Mouse (Mus musculus) lung, postnatal 36 days (tissue): ENCODE results near the gene Galnt10.

ENCODE experiments used
- DNase-seq: peaks from one replicate; pipeline ENCODE4 v3.0.0; 2022; ENCODE audit warnings: mixed read lengths

The Galnt10 gene

DNA sequence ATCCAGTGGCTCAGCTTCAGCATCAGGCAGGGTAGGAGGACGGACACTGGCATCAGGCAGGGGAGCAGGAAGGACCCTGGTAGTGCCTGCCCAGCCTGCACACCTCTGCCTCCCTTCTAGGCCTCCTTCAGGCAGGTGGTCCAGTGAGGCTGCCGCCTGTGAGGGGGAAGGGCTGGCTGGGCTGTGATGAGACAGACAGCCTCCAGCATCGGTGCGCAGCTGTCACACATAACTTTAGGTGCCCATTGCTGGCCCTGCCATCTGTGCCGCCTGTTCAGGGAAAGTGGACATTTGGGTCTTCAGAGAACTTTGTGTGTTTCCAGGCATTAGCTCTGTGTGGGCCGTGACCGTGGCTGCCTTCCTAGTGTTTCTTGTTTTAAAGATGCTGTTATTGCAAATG is 47.5 kb downstream of the Galnt10 start:
- no peak for DNase-seq

DNA sequence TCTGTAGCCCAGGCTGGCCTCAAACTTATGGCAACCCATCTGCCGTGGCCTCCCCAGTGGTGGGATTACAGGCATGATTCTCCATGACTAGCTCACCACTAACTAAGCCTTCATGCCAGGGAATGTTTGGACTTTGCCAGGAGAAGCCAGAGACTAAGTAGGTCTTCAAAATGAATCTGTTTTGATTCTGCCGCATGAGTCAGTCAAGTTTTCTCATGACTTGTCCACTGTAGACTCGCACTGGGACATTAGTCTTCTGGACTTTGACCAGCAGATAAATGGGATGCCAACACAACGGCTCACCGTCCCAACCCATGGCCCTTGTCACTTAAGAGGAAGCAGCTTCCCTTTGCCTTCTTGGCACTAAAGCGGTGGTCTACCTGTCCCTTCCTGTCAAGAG is 49.2 kb downstream of the Galnt10 start:
- no peak for DNase-seq

DNA sequence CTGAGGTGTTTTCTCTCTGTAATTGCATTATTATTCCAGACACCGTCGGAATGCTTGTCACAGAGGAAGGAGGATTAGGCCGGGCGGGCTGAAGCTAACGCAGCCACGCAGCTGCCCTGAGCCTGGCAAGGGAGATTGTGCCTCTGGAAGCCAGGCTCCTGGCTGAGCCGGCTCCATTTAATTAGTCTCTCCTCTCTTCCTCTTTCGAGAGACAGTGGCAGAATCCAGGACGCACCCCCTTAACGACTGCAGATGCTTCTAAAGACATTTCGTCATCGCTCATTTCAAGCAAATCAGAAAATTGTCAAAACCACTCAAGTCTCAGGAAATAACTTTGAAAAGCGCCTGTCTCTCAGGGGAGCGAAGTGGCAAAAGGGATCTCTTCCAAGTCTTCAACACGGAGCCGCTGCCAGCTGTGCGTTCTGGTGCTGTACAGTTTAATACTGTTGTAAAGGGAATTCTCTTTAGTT is 51.0 kb downstream of the Galnt10 start:
- no peak for DNase-seq

DNA sequence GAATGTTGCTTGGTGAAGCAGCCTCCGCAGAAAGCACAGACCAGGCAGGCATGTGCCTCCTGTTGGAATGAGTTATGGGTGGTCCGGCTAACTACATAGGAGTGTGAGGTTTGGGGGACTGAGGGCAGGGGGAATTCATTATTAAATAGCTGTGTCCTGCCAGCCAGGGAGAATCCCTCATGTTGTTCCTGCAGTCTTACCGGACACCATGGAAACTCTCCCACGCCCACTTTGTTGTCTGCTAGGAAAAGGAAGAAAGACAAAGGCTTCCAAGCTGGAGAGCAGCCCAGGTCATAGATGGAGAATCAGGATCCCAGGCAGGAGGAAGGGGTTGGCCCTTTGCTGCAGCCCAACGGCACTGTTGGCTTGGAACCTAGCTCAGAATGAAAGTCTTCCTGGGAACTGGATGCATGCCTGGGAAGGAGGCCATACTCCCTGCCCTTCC is 51.6 kb downstream of the Galnt10 start:
- peak; percentile 77 for DNase-seq

DNA sequence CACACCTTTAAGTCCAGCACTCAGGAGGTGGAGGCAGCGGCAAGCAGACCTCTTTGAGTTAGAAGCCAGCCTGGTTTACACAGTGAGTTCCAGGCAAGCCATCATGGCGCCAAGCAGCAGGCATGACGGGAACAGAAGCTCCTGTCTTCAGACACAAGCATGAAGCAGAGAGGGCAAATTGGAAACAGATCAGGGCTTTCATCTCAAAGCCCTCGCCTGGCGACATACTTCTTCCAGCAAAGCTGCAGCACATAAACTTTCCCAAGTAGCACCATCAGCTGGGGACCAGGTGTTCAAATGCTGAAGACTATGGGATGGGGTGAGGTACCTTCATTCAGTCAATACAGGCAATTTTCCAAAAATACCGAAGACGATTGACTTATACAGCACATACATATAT is 54.9 kb downstream of the Galnt10 start:
- DNase-seq, result no peak

DNA sequence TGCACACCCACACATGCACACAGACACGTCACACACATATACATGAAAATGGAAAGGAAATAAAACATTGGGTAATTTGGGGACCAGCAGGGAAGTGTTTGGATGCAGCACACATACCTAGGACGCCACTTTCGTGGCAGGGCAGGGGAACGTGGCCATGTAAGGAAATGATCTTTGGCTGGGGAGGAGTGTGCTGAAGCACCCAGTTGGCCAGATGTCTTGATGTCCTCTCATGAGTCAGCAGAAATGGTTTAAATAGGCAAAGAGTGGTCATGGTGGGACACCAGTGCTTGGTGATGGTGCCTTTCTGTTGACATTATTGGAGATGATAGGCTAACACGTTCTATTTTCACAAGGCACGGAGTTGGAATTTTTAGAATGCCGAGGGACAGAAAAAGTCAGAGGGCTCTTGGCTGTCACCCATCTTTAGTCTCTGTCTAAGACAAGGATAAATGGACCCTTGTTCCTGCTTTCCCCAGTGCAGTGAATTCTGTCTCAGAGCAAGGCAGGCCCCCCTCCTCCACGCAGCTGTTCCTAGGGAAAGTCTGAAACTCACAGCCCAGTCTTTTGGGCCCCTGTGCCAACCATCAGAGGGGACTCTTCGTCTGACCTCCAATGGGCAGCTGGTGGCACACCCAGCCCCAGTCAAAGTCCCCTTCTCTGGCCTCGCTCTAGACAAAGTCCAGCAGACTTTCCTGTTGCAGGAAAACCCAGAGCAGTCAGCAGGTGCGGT is 56.1 kb downstream of the Galnt10 start:
- no peak for DNase-seq

DNA sequence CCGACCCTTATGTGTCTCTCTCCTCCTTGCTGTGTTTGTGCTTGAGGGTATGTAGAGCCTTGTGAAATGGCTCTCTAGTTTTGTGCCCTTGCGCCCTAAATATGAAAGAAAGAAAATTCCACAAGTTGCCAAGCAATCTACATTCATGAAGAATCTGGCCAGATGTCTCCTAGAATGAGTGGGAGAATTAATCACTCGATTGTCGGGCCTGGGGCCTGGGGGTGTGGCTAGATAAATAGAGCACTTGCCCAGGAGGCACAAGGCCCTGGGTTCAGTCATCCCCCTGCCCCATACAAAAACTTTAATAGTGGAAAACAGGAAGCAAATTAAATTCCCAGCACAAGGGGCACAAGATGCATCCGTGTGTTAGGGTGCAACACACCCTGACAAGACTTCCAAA is 56.7 kb downstream of the Galnt10 start:
- no peak for DNase-seq

DNA sequence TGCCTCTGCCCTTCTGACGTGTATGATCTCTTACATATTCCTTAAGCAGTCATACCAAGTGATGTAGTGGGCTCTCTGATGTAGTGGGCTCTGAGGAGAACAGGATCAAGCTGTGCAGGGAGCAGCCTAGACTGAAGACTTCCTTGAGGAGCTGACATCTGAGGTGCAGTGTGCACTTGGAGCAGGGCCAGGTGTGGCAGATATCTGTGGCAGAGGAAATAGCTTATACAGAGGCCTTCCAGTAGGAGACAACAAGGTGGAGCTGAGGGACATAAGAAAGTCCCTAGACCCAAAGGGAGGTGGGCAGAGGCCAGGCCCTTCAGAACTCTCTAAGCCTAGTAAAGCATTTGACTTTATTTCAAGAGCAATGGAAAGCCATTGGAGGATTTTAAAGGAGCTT is 61.4 kb downstream of the Galnt10 start:
- DNase-seq, result no peak

DNA sequence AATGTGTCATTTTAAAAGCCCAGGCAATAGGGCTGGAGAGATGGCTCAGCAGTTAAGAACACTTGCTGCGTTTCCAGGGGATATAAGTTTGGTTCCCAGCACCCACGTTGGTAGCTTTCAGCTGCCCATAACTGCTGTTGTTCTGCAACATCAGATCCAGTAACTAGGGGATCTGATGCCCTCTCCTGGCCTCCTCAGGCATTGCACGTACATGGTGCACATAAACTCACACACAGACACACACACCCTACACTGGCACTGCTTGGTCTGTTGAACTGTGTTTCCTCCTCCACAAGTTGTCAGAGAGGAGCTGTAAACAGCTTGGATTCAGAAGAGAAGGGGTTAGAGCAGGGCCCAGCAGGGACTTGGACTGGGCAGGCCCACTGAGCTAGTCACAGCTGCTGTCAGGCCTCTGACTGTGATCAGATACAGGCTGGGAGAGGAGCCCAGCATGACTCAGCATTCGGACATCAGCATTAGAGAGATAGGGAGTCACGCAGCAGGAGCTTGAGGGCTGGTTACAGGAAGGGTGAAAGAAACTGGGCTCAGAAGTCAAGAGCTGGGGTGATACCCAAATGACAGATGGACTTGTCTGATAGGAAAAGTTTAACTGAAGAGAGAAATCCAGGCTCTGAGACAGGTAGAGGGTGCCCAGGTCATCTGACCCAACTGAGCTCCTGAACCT is 62.0 kb downstream of the Galnt10 start:
- DNase-seq, result no peak

DNA sequence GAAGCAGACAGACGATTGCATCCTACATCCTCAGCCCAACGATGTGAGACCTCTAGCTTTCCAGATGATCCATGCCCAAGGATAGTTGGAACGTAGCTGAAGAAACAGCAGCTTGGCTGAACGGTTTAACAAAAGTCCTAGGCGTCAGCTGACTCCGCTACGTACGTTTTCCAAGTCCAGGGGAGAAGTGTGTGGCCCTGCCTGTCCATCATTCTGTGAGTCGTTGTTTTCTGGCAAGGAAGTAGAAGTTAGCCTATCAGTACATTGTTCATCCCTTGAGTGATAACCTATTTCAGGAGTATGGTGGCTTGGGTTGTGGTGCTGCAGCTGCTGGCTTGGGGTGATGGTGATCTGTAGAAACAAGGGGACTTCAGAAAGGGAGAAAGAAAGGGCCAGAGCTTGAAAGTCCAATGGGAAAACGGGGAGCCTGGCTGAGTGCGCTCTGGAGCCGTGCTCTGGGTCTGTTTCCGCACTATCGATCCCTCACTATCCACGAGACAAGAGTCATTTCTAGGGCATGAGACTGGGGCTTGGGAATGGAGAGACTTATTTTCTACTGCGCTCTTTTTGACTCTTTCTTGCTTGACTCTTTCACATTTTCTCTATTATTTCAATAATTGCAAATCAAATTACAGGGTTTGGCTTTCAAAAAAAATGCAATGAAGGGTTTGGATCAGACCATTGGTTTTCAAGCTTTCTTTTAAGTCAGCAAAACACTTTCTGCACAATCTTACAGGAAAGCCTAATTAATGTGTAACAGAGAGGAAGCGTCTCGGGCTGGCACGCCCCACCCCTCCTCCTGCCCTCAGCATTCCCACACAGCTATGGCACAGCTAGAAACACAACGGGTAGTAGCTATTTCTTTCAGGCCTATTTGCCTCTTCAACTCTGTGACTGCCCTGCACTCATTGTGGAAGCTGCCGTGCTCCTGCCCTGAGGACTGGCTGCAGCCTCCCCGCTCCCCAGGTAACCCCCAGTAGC is 63.2 kb downstream of the Galnt10 start:
- DNase-seq, result no peak

DNA sequence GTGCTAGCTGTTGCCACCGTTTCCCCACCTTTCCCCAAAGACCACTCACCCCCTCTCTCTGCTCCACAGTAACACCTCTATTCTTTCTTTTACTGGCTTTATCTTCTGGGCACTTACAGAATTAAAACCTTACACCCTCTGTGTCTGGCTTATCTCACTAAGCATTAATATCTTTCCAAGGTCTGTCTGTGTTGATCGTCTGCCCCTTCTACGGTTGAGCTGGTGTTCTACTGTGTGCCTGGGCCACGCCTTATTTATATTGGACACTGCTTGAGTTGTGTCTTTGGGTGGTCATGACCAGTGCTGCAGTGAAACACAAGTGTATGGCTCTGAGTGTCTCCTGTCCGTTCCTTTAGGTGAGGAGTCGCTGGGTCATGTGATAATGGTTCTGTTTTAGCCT is 68.7 kb downstream of the Galnt10 start:
- DNase-seq, result no peak

DNA sequence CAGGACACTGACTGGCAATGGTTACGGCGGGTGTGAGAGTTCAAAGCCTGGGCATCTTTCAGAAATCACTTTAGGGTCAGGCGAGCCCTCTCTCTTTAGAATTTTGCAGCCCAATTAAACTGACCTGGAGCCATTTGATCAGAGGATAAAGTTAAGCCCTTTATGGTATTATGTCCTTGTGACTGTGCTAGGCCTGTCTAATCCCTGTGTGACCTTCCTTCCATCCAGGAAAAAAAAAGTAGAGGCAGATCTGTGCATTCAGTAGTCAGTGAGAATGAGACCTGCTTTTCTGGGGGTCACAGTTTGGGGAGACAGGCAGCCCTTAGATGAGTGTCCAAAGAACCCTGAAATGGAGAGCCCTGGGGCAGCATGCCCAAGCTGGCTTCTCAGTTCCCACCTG is 71.5 kb downstream of the Galnt10 start:
- DNase-seq, result no peak

DNA sequence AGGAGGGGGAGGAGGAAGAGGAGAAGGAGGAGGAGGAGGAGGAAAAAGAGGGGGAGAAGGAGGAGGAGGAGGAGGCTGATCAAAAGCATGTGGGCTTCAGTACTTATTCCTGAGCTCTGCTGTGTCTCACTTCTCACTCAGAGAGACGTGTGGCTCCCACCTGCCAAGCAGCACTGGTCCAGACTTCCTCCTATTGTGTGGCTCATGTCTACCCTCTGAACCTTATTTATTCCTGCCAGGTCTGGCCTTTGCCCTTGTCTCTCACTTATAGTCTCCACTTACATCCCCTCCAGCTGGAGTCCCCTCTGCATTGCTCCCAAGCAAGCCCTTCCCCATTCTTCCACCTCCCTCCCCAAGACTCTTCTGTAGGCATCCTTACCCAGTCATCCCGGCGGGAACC is 72.2 kb downstream of the Galnt10 start:
- no peak for DNase-seq

DNA sequence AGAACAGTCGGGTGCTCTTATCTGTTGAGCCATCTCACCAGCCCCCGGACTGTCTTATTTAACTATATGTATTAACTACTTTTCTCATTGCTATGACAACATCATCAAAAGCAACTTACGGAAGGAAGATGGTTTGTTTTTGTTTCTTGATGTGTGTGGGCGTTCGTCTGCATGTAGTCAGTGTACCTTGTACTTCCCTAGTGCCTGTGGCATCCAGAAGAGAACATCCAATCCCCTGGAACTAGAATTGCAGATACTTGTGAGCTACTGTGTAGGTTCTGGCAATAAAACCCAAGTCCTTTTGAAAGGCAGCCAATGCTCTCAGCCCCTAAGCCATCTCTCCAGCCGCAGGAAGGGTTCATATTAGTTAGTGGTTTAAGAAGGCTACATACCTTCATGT is 72.8 kb downstream of the Galnt10 start:
- DNase-seq, result no peak

DNA sequence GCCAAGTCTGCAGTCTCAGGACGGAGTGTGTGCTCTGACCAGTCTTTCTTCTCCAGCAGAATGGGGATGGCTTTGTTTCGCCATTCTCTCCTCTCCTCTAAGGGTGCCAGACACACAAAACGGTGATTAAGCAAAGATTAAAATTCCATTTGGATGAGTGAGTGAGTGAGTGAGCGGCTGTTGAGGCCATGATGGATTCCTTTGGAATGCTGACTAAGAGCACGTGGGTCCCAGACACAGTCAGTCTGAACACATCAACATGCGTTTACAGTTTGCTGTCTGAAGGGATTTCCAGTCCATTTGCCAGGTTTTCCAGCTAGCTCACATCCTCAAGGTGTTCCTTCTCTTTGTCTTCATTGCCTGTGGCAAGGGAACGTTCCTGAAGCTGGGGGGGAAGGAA is 74.4 kb downstream of the Galnt10 start:
- DNase-seq, result peak; percentile 36

DNA sequence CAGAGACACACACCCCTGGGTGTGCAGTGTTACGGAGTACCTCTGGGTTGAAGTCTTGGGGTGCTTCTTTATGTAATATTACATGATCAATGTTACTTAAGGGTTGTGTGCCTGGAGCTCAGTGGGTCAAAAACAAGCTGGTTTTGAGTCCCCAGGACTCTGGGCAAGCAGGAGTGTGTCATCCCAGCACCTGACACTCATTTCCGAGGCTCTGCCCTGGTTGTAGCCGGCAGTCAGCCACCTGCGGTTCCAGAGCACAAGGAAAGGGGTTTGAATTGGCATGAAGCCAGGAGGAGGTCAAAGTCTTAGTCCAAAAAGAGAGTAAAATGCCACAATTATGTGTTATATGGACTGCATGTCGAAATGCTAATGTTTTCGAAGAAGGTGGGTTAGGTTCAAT is 74.8 kb downstream of the Galnt10 start:
- no peak for DNase-seq

DNA sequence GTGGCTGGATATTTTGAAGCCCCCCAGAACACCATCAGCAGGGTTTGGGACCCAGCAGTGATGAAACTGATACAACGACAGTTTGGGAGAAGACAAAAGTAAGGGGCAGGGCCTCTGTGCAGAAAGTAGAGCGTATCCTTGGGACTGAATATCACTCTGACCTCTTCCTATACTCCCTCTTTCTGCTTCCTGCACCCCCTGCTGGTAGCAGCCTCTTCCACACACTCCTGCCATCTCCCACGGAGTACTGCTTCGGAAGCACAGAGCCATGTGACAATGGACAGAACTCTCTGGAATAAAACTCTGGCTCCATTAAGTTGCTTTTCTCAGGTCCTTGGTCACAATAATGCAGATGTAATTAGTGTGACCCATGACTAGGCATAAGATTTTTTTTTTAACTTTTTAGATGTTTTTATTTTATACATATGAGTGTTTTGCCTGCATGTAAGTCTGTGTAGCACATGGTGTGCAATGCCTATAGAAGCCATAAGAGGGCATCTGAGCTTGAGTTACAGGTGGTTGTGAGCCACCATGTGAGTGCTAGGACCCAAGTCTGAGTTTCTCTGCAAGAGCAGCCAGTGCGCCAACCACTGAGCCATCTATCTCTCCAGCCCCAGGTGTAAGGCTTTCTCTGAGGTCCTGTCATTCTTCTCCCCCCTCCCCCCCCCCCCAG is 79.7 kb downstream of the Galnt10 start:
- peak; percentile 41 for DNase-seq

DNA sequence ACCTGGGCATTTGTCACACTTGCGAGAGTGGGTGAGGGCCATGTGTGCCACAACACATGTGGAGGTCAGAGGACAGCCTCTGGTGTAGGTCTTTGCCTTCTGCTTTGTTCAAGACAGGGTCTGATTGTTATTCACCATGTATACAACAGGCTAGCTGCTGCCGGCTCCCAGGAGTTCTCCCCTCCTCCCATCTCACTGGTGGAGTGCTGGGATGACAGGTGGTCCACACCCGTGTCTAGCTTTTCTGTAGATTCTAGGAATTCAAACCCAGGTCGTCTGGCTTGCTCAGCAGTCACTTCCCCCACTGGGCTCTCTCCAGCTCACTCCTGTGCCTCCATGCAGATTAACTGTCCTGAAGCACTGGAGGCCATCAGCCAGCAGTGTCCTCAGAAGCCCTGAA is 80.7 kb downstream of the Galnt10 start:
- no peak for DNase-seq

DNA sequence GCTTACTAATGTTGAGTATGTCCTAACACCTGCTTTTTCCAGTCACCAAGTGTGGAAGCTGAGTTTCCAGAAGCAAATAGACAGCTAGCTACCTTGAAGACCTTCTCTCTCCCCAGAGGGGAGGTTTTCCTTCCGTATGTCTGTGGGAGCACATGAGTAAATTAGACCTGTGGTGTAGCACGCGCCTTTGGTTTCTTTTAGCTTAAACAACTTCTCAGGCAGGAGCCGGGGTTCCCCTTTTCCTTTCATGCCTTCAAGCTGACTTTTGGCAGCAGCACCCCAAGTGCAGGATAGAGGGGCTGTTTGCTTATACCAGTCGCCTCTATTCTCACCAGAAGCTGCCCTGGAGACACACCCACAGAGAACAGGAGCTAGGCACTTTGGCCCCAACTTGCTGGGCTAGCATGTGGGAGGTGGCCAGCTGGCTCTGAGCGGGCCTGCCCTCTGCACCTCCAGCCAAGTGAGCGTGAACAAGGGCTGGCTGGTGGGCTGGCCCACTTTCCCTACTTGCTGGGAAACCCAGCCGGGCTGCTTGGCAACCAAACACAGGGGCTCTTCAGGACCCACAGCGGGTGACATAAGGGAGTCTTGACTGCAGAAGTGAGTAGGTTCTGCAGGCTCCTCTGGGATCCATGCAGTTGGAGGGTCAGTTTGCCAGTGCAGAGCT is 82.2 kb downstream of the Galnt10 start:
- peak; percentile 36 for DNase-seq

DNA sequence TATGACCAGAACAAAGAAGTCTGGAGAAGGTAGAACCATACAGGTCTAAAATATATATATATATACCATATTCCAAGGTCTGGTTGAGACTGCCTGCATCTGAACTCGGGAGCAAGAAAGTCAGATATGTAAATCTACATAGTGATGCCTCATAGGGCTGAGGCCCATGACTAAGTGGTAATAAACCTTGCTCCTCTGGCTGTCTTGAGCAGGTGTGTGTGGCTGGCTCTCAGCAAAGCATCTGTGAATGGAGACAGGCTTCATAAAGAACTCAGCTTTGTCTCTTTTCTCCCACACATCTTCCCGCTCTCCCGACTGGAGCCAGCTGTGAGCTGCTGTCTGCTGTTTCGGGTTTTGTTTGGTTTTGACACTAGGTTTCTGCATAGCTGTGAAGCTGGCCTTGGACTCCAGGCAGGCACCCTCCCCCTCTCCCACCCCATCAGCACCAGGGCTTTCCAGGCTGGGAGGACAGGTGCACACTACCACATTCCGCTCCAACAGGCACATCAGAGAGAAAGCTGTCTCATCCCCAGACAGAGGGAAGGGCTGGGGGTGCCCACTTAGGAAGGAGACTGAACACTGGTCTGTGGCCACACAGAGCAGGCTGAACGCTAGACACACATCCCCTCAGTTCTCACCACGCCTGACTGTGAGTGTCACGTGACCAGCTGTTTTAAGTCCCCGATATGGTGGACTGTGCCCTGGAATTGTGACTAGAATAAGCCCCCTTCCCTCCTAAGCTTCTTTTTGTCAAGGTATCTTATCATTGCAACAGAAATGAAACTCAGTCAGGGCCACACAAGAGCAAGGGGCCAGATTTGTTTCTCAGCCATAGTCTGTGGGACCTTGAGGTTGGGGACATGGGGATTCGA is 87.4 kb downstream of the Galnt10 start:
- DNase-seq, result no peak
